Mouse (Mus musculus) ES-E14 (cell line): ENCODE results near the gene Rbm34. TPM values are rescaled to one million over a fixed set of nuclear protein-coding genes. Genes with fewer than 3 reads are reported as not detected.

Experiments used
- DNase-seq: peaks from one replicate; pipeline ENCODE4 v3.0.0-alpha.2; 2013; ENCODE audit warnings: low read depth, low spot score
- H3K27ac ChIP-seq: 2 replicates; pipeline ENCODE4 v1.5.1; 2012; ENCODE audit warnings: low read depth, mild to moderate bottlenecking, low read length, moderate library complexity, mixed read lengths; ENCODE audit not compliant: poor library complexity, insufficient read depth, severe bottlenecking
- H3K36me3 ChIP-seq: 2 replicates; pipeline ENCODE4 v1.6.1; 2012; ENCODE audit warnings: mild to moderate bottlenecking, low read length, moderate library complexity, mixed read lengths; ENCODE audit not compliant: control insufficient read depth, poor library complexity, insufficient read depth, severe bottlenecking
- H3K4me1 ChIP-seq, 2 experiments: fragments of 150-350 bp in 1 of 2; sonication (generic) in 1 of 2; 2 replicates each; pipeline ENCODE4 v1.6.1; 2012; ENCODE audit warnings: low read length in 2 of 2, mild to moderate bottlenecking in 1 of 2, mixed read lengths in 1 of 2; ENCODE audit not compliant: control insufficient read depth in 2 of 2, insufficient read depth in 2 of 2, poor library complexity in 1 of 2
- H3K4me3 ChIP-seq, 2 experiments: fragments of 150-350 bp in 1 of 2; sonication (generic) in 1 of 2; 2 replicates each; pipeline ENCODE4 v1.5.1; 2012; ENCODE audit warnings: low read length in 2 of 2, low read depth in 1 of 2, mild to moderate bottlenecking in 1 of 2, mixed read lengths in 1 of 2; ENCODE audit not compliant: insufficient read depth in 1 of 2, poor library complexity in 1 of 2, severe bottlenecking in 1 of 2
- H3K9ac ChIP-seq: 2 replicates; pipeline ENCODE4 v1.6.1; 2012; ENCODE audit warnings: low read depth, mild to moderate bottlenecking, low read length, mixed read lengths; ENCODE audit not compliant: poor library complexity, insufficient read depth, severe bottlenecking
- H3K9me3 ChIP-seq: fragments of 150-350 bp; sonication (generic); 2 replicates; pipeline ENCODE4 v1.6.1; 2012; ENCODE audit warnings: low read depth, mild to moderate bottlenecking, low read length; ENCODE audit not compliant: control insufficient read depth, insufficient read depth
- CHD2 ChIP-seq: IDR thresholded peaks from 2 replicates; pipeline ENCODE4 v1.6.1; 2014; ENCODE audit warnings: mild to moderate bottlenecking, low read depth, low read length, inconsistent platforms
- HCFC1 ChIP-seq: IDR thresholded peaks from 2 replicates; pipeline ENCODE4 v1.6.1; 2012; ENCODE audit warnings: low read length, inconsistent platforms, borderline replicate concordance; ENCODE audit not compliant: insufficient read depth
- MAFK ChIP-seq: IDR thresholded peaks from 2 replicates; pipeline ENCODE4 v1.6.1; 2014; ENCODE audit warnings: mild to moderate bottlenecking, low read depth, low read length, inconsistent platforms; ENCODE audit not compliant: insufficient read depth
- ZC3H11A ChIP-seq: IDR thresholded peaks from 2 replicates; pipeline ENCODE4 v1.6.1; 2012; ENCODE audit warnings: low read depth, mild to moderate bottlenecking, inconsistent platforms, low read length, borderline replicate concordance
- ZNF384 ChIP-seq: IDR thresholded peaks from 2 replicates; pipeline ENCODE4 v1.6.1; 2012; ENCODE audit warnings: low read depth, low read length, inconsistent platforms
- in situ Hi-C, 2 experiments: fragments of 600-800 bp; cut with MboI; formaldehyde crosslinking; loops; one replicate each; pipeline ENCODE4 v1.15.1; 2025; ENCODE audit warnings: low sequenced_read_pairs in 2 of 2, inconsistent platforms in 1 of 2; ENCODE audit not compliant: unreplicated experiment in 2 of 2
- total RNA-seq: library from RNA; depleted of rRNA; stranded (reverse); fragments of 300-350 nt; gene quantifications from 2 replicates; pipeline ENCODE4 v1.2.3, GENCODE M21; 2012

Gene Rbm34
- total RNA-seq, 1 experiment, result 32.5 TPM

- H3K36me3 ChIP-seq, result peaks cover 16% of the 10 kb centered on the region
- H3K9ac ChIP-seq, result no peak overlapping the region
- no peak for DNase-seq
- no peak for TF ChIP-seq HCFC1
- no peak for TF ChIP-seq MAFK
- no peak for TF ChIP-seq CHD2
- TF ChIP-seq ZNF384, result no peak
- no peak for TF ChIP-seq ZC3H11A
- H3K9me3 ChIP-seq, result no peaks in the 10 kb centered on the region
- in situ Hi-C loops, result no loop called here
- H3K4me3 ChIP-seq, result no peak overlapping the region
- no peak overlapping the region for H3K27ac ChIP-seq
- peaks cover 0 to 23% of the 10 kb centered on the region in 2 experiments; a peak in 2 of 4 replicates for H3K4me1 ChIP-seq
Measured at GRCm38 (mm10) chr8:126969546-126969945, 1.3 kb downstream of the Rbm34 start.

- in situ Hi-C loops, result no loop called here
- Histone ChIP-seq H3K9me3 (no peaks in the 10 kb centered on the region), H3K4me1 (peaks cover 0 to 20% of the 10 kb centered on the region in 2 experiments; a peak in 2 of 4 replicates), H3K27ac (peak overlapping the region; percentile 44; the same call in 1 of the 2 replicates), H3K9ac (no peak overlapping the region), H3K36me3 (peaks cover 23% of the 10 kb centered on the region), H3K4me3 (no peak overlapping the region)
- no peak for TF ChIP-seq MAFK
- no peak for TF ChIP-seq HCFC1
- no peak for TF ChIP-seq CHD2
- no peak for TF ChIP-seq ZNF384
- TF ChIP-seq ZC3H11A, result no peak
- DNase-seq, result no peak
Measured at GRCm38 (mm10) chr8:126968107-126968506, 2.8 kb downstream of the Rbm34 start.

GRCm38 (mm10) chr8:126965246-126965645 lies 5.6 kb downstream of the Rbm34 start:
- TF ChIP-seq HCFC1 (no peak), ZC3H11A (no peak), CHD2 (no peak), ZNF384 (no peak), MAFK (no peak)
- no peak for DNase-seq
- no peaks in the 10 kb centered on the region for H3K9me3 ChIP-seq
- in situ Hi-C loops, result no loop called here
- H3K36me3 ChIP-seq, result peaks cover 35% of the 10 kb centered on the region
- H3K4me3 ChIP-seq, result no peak overlapping the region
- no peak overlapping the region for H3K27ac ChIP-seq
- H3K4me1 ChIP-seq, result peaks cover 0 to 9% of the 10 kb centered on the region in 2 experiments; a peak in 2 of 4 replicates
- no peak overlapping the region for H3K9ac ChIP-seq

GRCm38 (mm10) chr8:126962871-126963270 lies 8.0 kb downstream of the Rbm34 start:
- no peak overlapping the region for H3K9ac ChIP-seq
- H3K4me3 ChIP-seq, result no peak overlapping the region
- no peaks in the 10 kb centered on the region for H3K9me3 ChIP-seq
- no peak for TF ChIP-seq CHD2
- no peak for TF ChIP-seq ZNF384
- TF ChIP-seq MAFK, result no peak
- TF ChIP-seq ZC3H11A, result no peak
- TF ChIP-seq HCFC1, result no peak
- H3K36me3 ChIP-seq, result peaks cover 36% of the 10 kb centered on the region
- DNase-seq, result no peak
- peaks cover 0 to 3% of the 10 kb centered on the region in 2 experiments; a peak in 2 of 4 replicates for H3K4me1 ChIP-seq
- no peak overlapping the region for H3K27ac ChIP-seq
- in situ Hi-C loops, result no loop called here
